Mouse (Mus musculus) erythroblast, embryonic 14.5 days (primary cell): Measurements from ENCODE around the gene Dennd1b.

Source experiments
- GATA1 ChIP-seq: IDR thresholded peaks from 2 replicates; pipeline ENCODE4 v1.6.1; 2012; ENCODE audit warnings: low read length, inconsistent platforms, mixed read lengths
- TAL1 ChIP-seq: IDR thresholded peaks from 3 replicates; pipeline ENCODE4 v1.6.1; 2012; ENCODE audit warnings: low read length, inconsistent platforms, mixed read lengths

DNA sequence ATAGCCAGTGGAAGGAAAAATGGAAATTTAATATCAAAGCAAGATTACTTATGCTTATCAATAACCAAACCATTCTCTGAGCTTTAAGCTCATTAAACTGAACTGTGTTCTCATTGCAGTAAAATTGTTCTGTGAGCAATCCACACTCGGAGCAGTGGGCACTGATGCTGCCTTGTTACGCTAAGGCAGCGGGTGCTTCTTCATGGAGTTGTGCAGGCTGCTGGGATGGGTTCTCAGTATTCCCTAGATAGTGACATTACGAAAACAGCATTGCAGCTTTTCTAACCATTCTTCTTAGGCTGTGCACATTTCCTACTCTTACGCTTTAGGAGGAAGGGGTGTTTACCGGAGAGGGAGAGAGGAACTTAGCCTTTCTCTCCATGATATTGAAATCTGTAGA, 128.5 kb downstream of the Dennd1b start:
- TF ChIP-seq TAL1 = no peak
- TF ChIP-seq GATA1 = no peak
